Mouse (Mus musculus): ENCODE measurements around the gene Eid3.
A peak's percentile ranks its signal among the peaks of the same experiment; 100 is the strongest.

Gene Eid3

GRCm38 (mm10) chr10:82860929-82861315, 5.5 kb upstream of the Eid3 start:
- DNase-seq (ENCODE audit: low read depth, low spot score), result no peak

GRCm38 (mm10) chr10:82863106-82863680, 3.2 kb upstream of the Eid3 start:
- no peak for DNase-seq (ENCODE audit: low read depth, low spot score)

GRCm38 (mm10) chr10:82863827-82864226, 2.6 kb upstream of the Eid3 start:
- no peak for DNase-seq (ENCODE audit: low read depth, low spot score)

GRCm38 (mm10) chr10:82866832-82867231, 406 bp downstream of the Eid3 start:
- DNase-seq (ENCODE audit: low read depth, low spot score), result no peak

- no peak for DNase-seq (ENCODE audit: low read depth, low spot score)
These were observed 2.1 kb downstream of the Eid3 start for GRCm38 (mm10) chr10:82868418-82869086.

GRCm38 (mm10) chr10:82875446-82875845, 9.0 kb downstream of the Eid3 start:
- no peak for DNase-seq (ENCODE audit: low read depth, low spot score)

- no peak for DNase-seq (ENCODE audit: low read depth, low spot score)
These were observed 9.8 kb downstream of the Eid3 start for GRCm38 (mm10) chr10:82876076-82876796.

- DNase-seq (ENCODE audit: low read depth, low spot score), result no peak
These were observed 20.9 kb downstream of the Eid3 start for GRCm38 (mm10) chr10:82887354-82887753.

- no peak for DNase-seq (ENCODE audit: low read depth, low spot score)
These were observed 22.1 kb downstream of the Eid3 start for GRCm38 (mm10) chr10:82888576-82888975.

- peak; percentile 76 for DNase-seq (ENCODE audit: low read depth, low spot score)
These were observed 23.1 kb downstream of the Eid3 start for GRCm38 (mm10) chr10:82889447-82889973.

GRCm38 (mm10) chr10:82890936-82891335, 24.5 kb downstream of the Eid3 start:
- DNase-seq (ENCODE audit: low read depth, low spot score), result no peak

GRCm38 (mm10) chr10:82891427-82891826, 25.0 kb downstream of the Eid3 start:
- DNase-seq (ENCODE audit: low read depth, low spot score), result no peak

- DNase-seq (ENCODE audit: low read depth, low spot score), result peak; percentile 42
These were observed 26.1 kb downstream of the Eid3 start for GRCm38 (mm10) chr10:82892442-82893055.

- DNase-seq (ENCODE audit: low read depth, low spot score), result no peak
These were observed 27.6 kb downstream of the Eid3 start for GRCm38 (mm10) chr10:82893872-82894650.

GRCm38 (mm10) chr10:82897936-82898335, 31.5 kb downstream of the Eid3 start:
- DNase-seq (ENCODE audit: low read depth, low spot score), result no peak

GRCm38 (mm10) chr10:82898893-82899292, 32.5 kb downstream of the Eid3 start:
- peak; percentile 90 for DNase-seq (ENCODE audit: low read depth, low spot score)

- DNase-seq (ENCODE audit: low read depth, low spot score), result no peak
These were observed 33.5 kb downstream of the Eid3 start for GRCm38 (mm10) chr10:82899810-82900421.

GRCm38 (mm10) chr10:82900546-82900945, 34.1 kb downstream of the Eid3 start:
- no peak for DNase-seq (ENCODE audit: low read depth, low spot score)

- peak; percentile 79 for DNase-seq (ENCODE audit: low read depth, low spot score)
These were observed 35.0 kb downstream of the Eid3 start for GRCm38 (mm10) chr10:82901436-82901835.

- no peak for DNase-seq (ENCODE audit: low read depth, low spot score)
These were observed 42.1 kb downstream of the Eid3 start for GRCm38 (mm10) chr10:82908526-82908925.

GRCm38 (mm10) chr10:82909382-82909781, 43.0 kb downstream of the Eid3 start:
- peak; percentile 38 for DNase-seq (ENCODE audit: low read depth, low spot score)

Measured in skeletal muscle tissue, adult 2 months (tissue).